Mouse (Mus musculus): ENCODE results near the gene Bnip2.

Gene Bnip2

DNA sequence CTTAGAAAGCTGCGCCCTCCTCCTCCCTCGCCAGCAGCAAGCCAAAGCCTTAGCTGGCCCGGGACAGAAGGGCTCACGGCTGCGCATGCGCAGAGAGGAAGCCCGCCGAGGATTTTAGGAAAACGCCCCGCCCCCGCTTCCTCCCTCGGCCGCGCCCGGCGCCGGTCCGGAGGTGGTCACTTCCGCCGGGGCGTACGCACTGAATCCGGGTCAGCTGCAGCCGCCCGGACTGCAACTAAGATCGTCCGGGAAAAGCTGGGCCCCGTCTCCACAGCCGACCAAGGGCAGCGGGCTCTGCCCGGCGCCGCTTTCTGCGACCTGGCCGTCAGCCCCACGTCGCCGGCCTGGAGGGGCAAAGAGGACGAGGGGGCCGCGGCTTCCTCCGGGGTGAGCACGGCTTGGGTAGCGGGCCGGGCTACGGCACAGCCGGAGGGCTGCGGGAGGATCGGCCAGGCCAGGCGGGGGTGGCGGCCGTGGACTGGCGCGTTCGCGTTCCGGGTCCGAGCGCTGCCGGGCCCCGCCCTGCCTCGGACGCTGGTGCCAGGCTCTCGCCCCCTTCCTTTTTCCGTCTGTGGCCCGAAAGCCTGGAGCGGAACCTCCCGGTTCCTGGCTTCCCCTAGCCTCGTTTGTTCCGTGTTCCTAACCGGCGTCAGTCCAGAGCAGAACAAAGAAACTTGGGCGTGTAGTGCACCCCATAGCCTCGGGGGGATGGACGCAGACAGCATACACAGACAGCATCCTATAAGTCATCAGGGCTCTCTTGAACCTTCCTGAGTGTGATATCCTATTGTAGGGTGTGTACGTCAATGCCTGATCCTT is at the start of gene Bnip2:
Bnip2 (plus strand) TSS at position 164 of the 819 bp plus-strand sequence.
- ATAC-seq (ENCODE audit: insufficient number of reproducible peaks, low FRiP score, low TSS enrichment), result peak; percentile 95

- ATAC-seq (ENCODE audit: insufficient number of reproducible peaks, low FRiP score, low TSS enrichment), result no peak
These were observed 48.3 kb upstream of the Bnip2 start for GRCm38 (mm10) chr9:69940839-69941490.

DNA sequence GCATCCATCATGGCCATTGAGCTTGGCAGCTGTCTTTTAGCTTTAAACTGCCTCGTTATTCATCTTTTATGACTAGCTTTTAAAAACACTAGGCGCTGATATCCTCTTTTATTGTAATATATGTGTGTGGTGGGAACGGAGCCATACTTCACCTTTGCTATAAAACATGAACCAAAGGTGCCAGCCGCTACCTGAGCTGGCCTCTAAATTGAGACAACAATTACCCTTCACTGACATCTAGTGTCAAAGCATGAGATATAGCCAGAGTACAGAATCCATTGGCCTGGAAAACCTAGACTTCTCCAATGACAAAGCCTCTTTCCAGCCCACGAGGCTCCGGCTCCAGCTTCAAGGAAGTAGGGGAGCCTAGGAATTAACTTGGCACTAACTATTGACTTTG is 47.7 kb upstream of the Bnip2 start:
- ATAC-seq (ENCODE audit: insufficient number of reproducible peaks, low FRiP score, low TSS enrichment), result no peak

DNA sequence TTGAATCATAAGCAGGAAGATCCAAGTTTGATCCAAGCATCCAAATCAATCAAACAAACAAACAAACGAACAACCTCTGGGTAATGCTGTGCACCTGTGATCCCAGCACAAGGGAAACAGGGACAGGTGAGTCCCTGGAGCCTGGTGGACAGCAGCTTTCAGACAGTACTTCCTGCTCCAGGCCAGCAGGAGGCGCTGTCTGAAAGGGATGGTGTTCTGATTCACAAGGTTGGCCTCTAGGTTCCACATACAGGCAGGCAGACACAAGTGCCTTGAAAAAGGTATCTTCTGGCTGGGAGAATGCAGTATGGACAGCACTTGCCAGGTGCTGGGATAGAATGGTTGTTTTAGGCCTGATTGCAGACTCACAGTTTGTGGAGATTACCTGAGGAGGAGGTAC is 40.3 kb upstream of the Bnip2 start:
- no peak for ATAC-seq (ENCODE audit: insufficient number of reproducible peaks, low FRiP score, low TSS enrichment)

GRCm38 (mm10) chr9:69949641-69950040 is 39.6 kb upstream of the Bnip2 start:
- ATAC-seq (ENCODE audit: insufficient number of reproducible peaks, low FRiP score, low TSS enrichment), result no peak

DNA sequence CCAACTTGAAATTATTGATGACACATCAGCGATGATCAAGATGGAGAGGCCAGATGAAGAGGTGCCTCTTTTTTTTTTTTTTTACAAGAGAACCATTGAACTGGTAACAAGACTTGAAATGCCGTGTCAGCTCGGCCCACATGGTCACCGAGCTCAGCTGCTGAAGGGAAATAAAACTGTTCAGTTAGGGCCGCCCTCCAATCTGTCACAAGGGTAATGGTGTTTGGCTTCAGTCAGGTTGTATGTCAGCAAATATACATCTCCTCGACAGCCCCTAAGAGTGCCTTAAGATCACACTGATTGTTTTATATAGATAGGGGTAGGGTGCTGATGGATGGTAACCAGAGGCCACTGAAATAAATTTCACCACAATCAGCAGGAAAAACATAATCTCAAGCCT is 28.3 kb upstream of the Bnip2 start:
- no peak for ATAC-seq (ENCODE audit: insufficient number of reproducible peaks, low FRiP score, low TSS enrichment)

GRCm38 (mm10) chr9:69964370-69964769 is 24.9 kb upstream of the Bnip2 start:
- no peak for ATAC-seq (ENCODE audit: insufficient number of reproducible peaks, low FRiP score, low TSS enrichment)

- no peak for ATAC-seq (ENCODE audit: insufficient number of reproducible peaks, low FRiP score, low TSS enrichment)
These were observed 3.7 kb upstream of the Bnip2 start for GRCm38 (mm10) chr9:69985526-69985925.

DNA sequence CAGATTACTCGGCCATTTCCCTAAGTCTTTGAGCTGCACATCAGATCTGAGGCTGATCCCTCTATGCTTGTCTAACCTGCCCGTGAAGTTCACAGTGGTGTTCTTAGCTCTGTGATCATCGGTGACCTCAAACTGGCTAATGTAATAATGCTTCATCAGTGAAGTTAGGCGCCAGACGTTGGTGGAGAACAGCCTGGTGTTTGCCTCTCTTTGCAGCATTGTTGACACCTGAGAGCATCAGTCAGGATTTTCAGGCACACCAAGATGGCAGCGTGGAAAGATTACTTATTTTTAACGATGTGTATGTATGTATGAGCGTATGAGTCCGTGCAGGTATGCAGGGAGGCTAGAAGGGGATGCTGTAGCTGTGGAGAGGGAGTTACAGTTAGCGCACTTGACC is 3.2 kb upstream of the Bnip2 start:
- no peak for ATAC-seq (ENCODE audit: insufficient number of reproducible peaks, low FRiP score, low TSS enrichment)

- ATAC-seq (ENCODE audit: insufficient number of reproducible peaks, low FRiP score, low TSS enrichment), result no peak
These were observed 2.7 kb upstream of the Bnip2 start for GRCm38 (mm10) chr9:69986571-69986970.

DNA sequence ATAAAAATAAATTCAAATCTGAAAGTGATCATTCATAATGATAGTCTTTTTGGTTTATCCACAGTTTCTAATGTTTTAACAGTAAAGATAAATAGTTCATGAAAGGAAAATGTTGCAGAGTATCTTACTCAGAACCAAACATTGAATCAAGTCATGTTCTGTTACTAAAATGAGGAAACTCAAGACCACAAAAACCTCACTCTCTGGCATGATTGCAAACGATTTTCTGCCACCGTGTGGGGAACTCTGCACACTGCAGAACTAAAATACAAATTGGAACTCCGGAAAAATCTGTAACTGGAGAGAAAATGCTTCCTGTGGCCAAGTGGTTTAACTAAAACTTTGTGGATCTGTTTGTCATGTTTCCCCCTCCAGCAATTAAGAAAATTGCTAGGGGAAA is 1.7 kb upstream of the Bnip2 start:
- no peak for ATAC-seq (ENCODE audit: insufficient number of reproducible peaks, low FRiP score, low TSS enrichment)

DNA sequence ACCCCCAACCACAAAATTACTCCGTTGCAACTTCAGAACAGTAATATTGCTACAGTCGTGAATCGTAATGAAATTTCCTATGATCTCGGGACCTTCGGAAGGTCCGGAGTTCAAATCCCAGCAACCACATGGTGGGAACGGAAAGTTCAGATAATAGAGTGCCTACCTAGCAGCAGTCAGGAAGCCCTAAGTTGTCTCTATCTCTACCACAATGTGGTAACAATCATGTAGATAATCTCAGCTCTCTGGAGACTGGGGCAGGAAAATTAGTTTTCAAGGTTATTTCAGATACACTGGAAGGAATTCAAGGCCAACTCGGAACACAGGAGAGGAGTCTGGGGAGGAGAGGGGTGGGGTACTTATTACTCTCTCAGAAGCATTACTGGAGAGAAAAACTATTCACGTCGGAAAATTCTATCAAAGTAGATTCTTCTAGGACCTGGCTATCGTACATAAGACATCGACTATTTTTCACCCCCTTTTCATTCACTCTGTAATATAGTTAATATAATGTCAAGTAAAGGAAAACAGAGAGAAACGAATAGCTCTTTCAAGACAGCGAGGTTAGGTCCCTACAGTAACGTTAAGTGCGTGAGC is 462 bp upstream of the Bnip2 start:
- ATAC-seq (ENCODE audit: insufficient number of reproducible peaks, low FRiP score, low TSS enrichment), result 0 out of 2 replicates have a peak, but pooled peaks have one; percentile 7

GRCm38 (mm10) chr9:69990346-69990745 is 1.1 kb downstream of the Bnip2 start:
- no peak for ATAC-seq (ENCODE audit: insufficient number of reproducible peaks, low FRiP score, low TSS enrichment)

GRCm38 (mm10) chr9:69992841-69993277 is 3.6 kb downstream of the Bnip2 start:
- no peak for ATAC-seq (ENCODE audit: insufficient number of reproducible peaks, low FRiP score, low TSS enrichment)

GRCm38 (mm10) chr9:69993479-69993878 is 4.2 kb downstream of the Bnip2 start:
- no peak for ATAC-seq (ENCODE audit: insufficient number of reproducible peaks, low FRiP score, low TSS enrichment)

DNA sequence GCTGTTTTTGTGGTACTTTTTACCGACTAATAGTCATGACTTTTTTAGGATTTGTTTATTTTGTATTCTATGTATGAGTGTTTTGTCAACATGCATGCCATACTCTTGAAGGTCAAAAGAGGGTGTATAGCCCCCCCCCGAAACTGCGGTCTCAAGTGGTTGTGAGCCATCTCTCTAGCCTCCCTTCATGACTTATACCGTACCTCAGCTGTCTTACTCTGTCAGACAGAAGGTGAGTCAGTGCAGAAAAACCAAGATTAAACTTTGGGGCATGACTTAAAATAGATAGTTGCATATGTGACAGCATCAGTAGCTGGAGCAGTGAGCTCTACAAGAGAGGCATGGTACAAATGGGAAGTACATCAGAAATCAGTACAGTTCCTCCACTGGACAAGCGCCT is 5.3 kb downstream of the Bnip2 start:
- ATAC-seq (ENCODE audit: insufficient number of reproducible peaks, low FRiP score, low TSS enrichment), result no peak

DNA sequence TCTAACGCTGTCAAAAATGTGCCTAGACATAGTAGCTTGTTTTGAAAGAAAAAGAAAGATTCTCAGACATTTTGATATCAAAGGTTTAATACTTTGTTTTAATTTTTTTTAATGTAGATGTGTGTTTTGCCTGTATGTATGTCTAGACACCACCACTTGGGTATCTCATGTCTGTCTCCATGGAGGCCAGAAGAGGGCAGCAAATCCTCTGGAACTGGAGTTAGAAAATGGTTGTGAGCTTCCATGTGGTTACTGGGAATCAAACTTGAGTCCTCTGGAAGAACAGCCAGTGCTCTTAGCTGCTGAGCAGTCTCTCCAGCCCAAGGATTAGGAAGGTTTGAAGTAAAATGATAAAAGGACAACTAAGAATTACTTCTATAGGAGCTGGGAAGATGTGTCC is 10.1 kb downstream of the Bnip2 start:
- ATAC-seq (ENCODE audit: insufficient number of reproducible peaks, low FRiP score, low TSS enrichment), result no peak

DNA sequence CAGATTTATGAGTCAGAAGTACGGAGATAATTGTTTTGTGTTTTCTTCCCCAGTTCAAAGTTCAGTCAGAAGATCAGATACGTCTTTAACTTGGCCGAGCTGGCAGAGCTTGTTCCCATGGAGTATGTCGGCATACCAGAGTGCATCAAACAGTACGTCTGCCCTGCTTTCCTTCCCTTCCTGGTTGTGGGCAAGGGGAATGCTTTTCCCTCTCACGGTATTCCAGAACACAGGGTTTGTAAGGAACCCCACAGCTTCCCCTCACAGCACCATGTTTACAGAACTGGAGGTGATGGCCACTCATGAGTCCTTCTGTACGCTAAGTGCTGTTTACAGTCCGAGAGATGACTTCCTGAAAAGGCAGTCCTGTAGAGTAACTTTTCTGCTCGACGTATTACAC is 14.2 kb downstream of the Bnip2 start:
- no peak for ATAC-seq (ENCODE audit: insufficient number of reproducible peaks, low FRiP score, low TSS enrichment)

- no peak for ATAC-seq (ENCODE audit: insufficient number of reproducible peaks, low FRiP score, low TSS enrichment)
These were observed 17.7 kb downstream of the Bnip2 start for GRCm38 (mm10) chr9:70006984-70007383.

DNA sequence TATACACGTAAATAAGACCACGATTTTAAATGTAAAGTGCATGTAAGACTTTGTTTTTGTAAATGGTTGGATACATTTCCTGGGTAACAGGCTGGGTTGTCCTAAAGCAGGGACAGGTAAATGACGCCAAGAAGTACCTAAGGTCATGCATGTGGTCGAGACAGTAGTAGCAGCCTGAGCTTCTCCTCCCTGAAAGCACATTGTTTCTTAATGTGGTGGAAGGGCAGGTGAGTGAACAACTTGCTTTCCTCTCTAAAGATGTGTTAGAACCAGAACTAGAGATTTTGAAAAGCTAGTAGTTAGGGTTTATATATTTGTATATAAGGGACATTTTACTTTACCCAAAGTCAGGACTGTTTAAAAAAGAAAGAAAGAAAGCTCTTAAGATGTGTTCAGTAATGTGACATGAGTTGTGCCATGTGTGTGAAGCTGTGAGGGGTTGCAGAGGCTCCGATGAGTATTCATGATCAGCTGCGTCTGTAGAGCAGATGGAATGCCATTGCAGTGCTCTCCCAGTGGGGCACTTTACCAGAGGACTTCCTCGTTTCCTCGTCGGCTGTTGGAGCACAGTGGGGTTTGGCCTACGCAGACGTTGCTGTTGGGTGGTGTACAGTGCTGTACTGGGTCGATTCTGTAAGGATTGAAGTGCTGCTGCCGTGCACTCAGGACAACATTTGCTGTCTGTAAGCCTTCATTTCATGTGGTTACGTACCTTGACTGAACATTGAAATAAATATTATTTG is 18.4 kb downstream of the Bnip2 start:
- ATAC-seq (ENCODE audit: insufficient number of reproducible peaks, low FRiP score, low TSS enrichment), result no peak

Data from cerebellum, adult (tissue).